Mouse (Mus musculus) E14TG2a.4 (cell line): ENCODE results near the gene 4930578G10Rik.

ENCODE experiments used
- CTCF ChIP-seq: conservative IDR thresholded peaks from 2 replicates; pipeline ENCODE4 v1.5.1; 2014; ENCODE audit warnings: low read length
- NANOG ChIP-seq: IDR thresholded peaks from 2 replicates; pipeline ENCODE4 v1.6.1; 2014; ENCODE audit warnings: borderline replicate concordance, low read length, mixed read lengths
- POU5F1 ChIP-seq: IDR thresholded peaks from 2 replicates; pipeline ENCODE4 v1.6.1; 2014; ENCODE audit warnings: low read length, borderline replicate concordance

GRCm38 (mm10) chr4:42876586-42877291, 141.4 kb downstream of the 4930578G10Rik start:
- TF ChIP-seq CTCF (peak; percentile 38), NANOG (no peak), POU5F1 (no peak)
